Mouse (Mus musculus): ENCODE measurements at regions not wholly inside any gene's neighbourhood (a gene's known extent, or its start where the extent isn't known, plus 50 kb on each side); places are given as distances from the start of the nearest gene placed in this dataset.

GRCm38 (mm10) chr8:118004391-118004851, 202.7 kb upstream of the Mphosph6 start:
- WGBS: 46% methylated on average over 7 of the region's 7 CpGs
- TF ChIP-seq CTCF (IDR thresholded peaks at IDR 0.05; ENCODE audit: extremely low read depth, insufficient read length, insufficient replicate concordance, low read depth, low read length) (no peak), POLR2A (IDR thresholded peaks at IDR 0.05; ENCODE audit: low read depth, low read length) (no peak)
- Histone ChIP-seq H3K36me3 (ENCODE audit: control insufficient read depth, insufficient read depth, low read length) (no peaks in the 10 kb centered on the region), H3K27me3 (ENCODE audit: control insufficient read depth, insufficient read depth, low read length) (no peaks in the 10 kb centered on the region), H3K4me3 (ENCODE audit: low read depth, low read length) (no peak overlapping the region), H3K4me1 (ENCODE audit: control insufficient read depth, insufficient read depth, insufficient read length, low read length) (no peaks in the 10 kb centered on the region), H3K27ac (ENCODE audit: insufficient read depth, low read depth, low read length) (no peak overlapping the region)

- no peaks in the 10 kb centered on the region for H3K27me3 ChIP-seq (ENCODE audit: control insufficient read depth, insufficient read depth, low read length)
- no peak for TF ChIP-seq POLR2A (IDR thresholded peaks at IDR 0.05; ENCODE audit: low read depth, low read length)
- no peak for TF ChIP-seq CTCF (IDR thresholded peaks at IDR 0.05; ENCODE audit: extremely low read depth, insufficient read length, insufficient replicate concordance, low read depth, low read length)
- no peaks in the 10 kb centered on the region for H3K36me3 ChIP-seq (ENCODE audit: control insufficient read depth, insufficient read depth, low read length)
- H3K27ac ChIP-seq (ENCODE audit: insufficient read depth, low read depth, low read length): no peak overlapping the region
- WGBS: 81% methylated on average over 10 of the region's 10 CpGs
- no peaks in the 10 kb centered on the region for H3K4me1 ChIP-seq (ENCODE audit: control insufficient read depth, insufficient read depth, insufficient read length, low read length)
- no peak overlapping the region for H3K4me3 ChIP-seq (ENCODE audit: low read depth, low read length)
These were observed 199.4 kb upstream of the Mphosph6 start for GRCm38 (mm10) chr8:118001138-118001537.

GRCm38 (mm10) chr8:117991826-117992225, 190.1 kb upstream of the Mphosph6 start:
- H3K27me3 ChIP-seq (ENCODE audit: control insufficient read depth, insufficient read depth, low read length): no peaks in the 10 kb centered on the region
- H3K4me1 ChIP-seq (ENCODE audit: control insufficient read depth, insufficient read depth, insufficient read length, low read length): no peaks in the 10 kb centered on the region
- WGBS: 88% methylated on average over 7 of the region's 7 CpGs
- no peak for TF ChIP-seq POLR2A (IDR thresholded peaks at IDR 0.05; ENCODE audit: low read depth, low read length)
- no peak for TF ChIP-seq CTCF (IDR thresholded peaks at IDR 0.05; ENCODE audit: extremely low read depth, insufficient read length, insufficient replicate concordance, low read depth, low read length)
- no peak overlapping the region for H3K4me3 ChIP-seq (ENCODE audit: low read depth, low read length)
- no peaks in the 10 kb centered on the region for H3K36me3 ChIP-seq (ENCODE audit: control insufficient read depth, insufficient read depth, low read length)
- H3K27ac ChIP-seq (ENCODE audit: insufficient read depth, low read depth, low read length): no peak overlapping the region

GRCm38 (mm10) chr8:117988781-117989180, 187.0 kb upstream of the Mphosph6 start:
- H3K4me1 ChIP-seq (ENCODE audit: control insufficient read depth, insufficient read depth, insufficient read length, low read length): no peaks in the 10 kb centered on the region
- no peak overlapping the region for H3K4me3 ChIP-seq (ENCODE audit: low read depth, low read length)
- no peaks in the 10 kb centered on the region for H3K27me3 ChIP-seq (ENCODE audit: control insufficient read depth, insufficient read depth, low read length)
- WGBS: 66% methylated on average over 5 of the region's 5 CpGs
- no peaks in the 10 kb centered on the region for H3K36me3 ChIP-seq (ENCODE audit: control insufficient read depth, insufficient read depth, low read length)
- TF ChIP-seq POLR2A (IDR thresholded peaks at IDR 0.05; ENCODE audit: low read depth, low read length): no peak
- TF ChIP-seq CTCF (IDR thresholded peaks at IDR 0.05; ENCODE audit: extremely low read depth, insufficient read length, insufficient replicate concordance, low read depth, low read length): no peak
- H3K27ac ChIP-seq (ENCODE audit: insufficient read depth, low read depth, low read length): no peak overlapping the region

GRCm38 (mm10) chr8:117968306-117968705, 166.6 kb upstream of the Mphosph6 start:
- Histone ChIP-seq H3K4me3 (ENCODE audit: low read depth, low read length) (no peak overlapping the region), H3K4me1 (ENCODE audit: control insufficient read depth, insufficient read depth, insufficient read length, low read length) (no peaks in the 10 kb centered on the region), H3K27ac (ENCODE audit: insufficient read depth, low read depth, low read length) (no peak overlapping the region), H3K27me3 (ENCODE audit: control insufficient read depth, insufficient read depth, low read length) (no peaks in the 10 kb centered on the region), H3K36me3 (ENCODE audit: control insufficient read depth, insufficient read depth, low read length) (no peaks in the 10 kb centered on the region)
- TF ChIP-seq POLR2A (IDR thresholded peaks at IDR 0.05; ENCODE audit: low read depth, low read length) (no peak), CTCF (IDR thresholded peaks at IDR 0.05; ENCODE audit: extremely low read depth, insufficient read length, insufficient replicate concordance, low read depth, low read length) (no peak)
- WGBS: 82% methylated on average over 5 of the region's 5 CpGs

- TF ChIP-seq CTCF (IDR thresholded peaks at IDR 0.05; ENCODE audit: extremely low read depth, insufficient read length, insufficient replicate concordance, low read depth, low read length) (no peak), POLR2A (IDR thresholded peaks at IDR 0.05; ENCODE audit: low read depth, low read length) (no peak)
- H3K36me3 ChIP-seq (ENCODE audit: control insufficient read depth, insufficient read depth, low read length): no peaks in the 10 kb centered on the region
- no peaks in the 10 kb centered on the region for H3K4me1 ChIP-seq (ENCODE audit: control insufficient read depth, insufficient read depth, insufficient read length, low read length)
- H3K4me3 ChIP-seq (ENCODE audit: low read depth, low read length): no peak overlapping the region
- whole genome bisulfite sequencing: 72% methylated on average over 5 of the region's 5 CpGs
- no peak overlapping the region for H3K27ac ChIP-seq (ENCODE audit: insufficient read depth, low read depth, low read length)
- no peaks in the 10 kb centered on the region for H3K27me3 ChIP-seq (ENCODE audit: control insufficient read depth, insufficient read depth, low read length)
These were observed 164.8 kb upstream of the Mphosph6 start for GRCm38 (mm10) chr8:117966556-117966955.

- no peaks in the 10 kb centered on the region for H3K4me1 ChIP-seq (ENCODE audit: control insufficient read depth, insufficient read depth, insufficient read length, low read length)
- no peaks in the 10 kb centered on the region for H3K27me3 ChIP-seq (ENCODE audit: control insufficient read depth, insufficient read depth, low read length)
- H3K4me3 ChIP-seq (ENCODE audit: low read depth, low read length): no peak overlapping the region
- H3K36me3 ChIP-seq (ENCODE audit: control insufficient read depth, insufficient read depth, low read length): no peaks in the 10 kb centered on the region
- TF ChIP-seq CTCF (IDR thresholded peaks at IDR 0.05; ENCODE audit: extremely low read depth, insufficient read length, insufficient replicate concordance, low read depth, low read length) (no peak), POLR2A (IDR thresholded peaks at IDR 0.05; ENCODE audit: low read depth, low read length) (no peak)
- H3K27ac ChIP-seq (ENCODE audit: insufficient read depth, low read depth, low read length): no peak overlapping the region
- 89% methylated on average over 13 of the region's 13 CpGs for WGBS
These were observed 161.7 kb upstream of the Mphosph6 start for GRCm38 (mm10) chr8:117963426-117963825.

Measured in small intestine, adult 2 months (tissue).